Mouse (Mus musculus): Measurements from ENCODE around the gene Ifit3.
"Not testable (repeated sequence)": the region's sequence is repeated elsewhere in the genome, so short reads cannot be mapped to it uniquely, and the experiment has no call there.

GRCm38 (mm10) chr19:34610118-34610517, 26.8 kb downstream of the Ifit3 start:
- not testable (repeated sequence) for TF ChIP-seq CTCF (IDR thresholded peaks at IDR 0.05; ENCODE audit: borderline replicate concordance, insufficient read depth, low read length); POLR2A (IDR thresholded peaks at IDR 0.05; ENCODE audit: low read depth, low read length)

All from embryonic fibroblast, embryonic 13.5 days (primary cell).